ENCODE assay signal across 8 mouse cellular contexts in genomic region chr11:97404184-97404760, GRCm38 (mm10). TPM values are rescaled to one million over a fixed set of nuclear protein-coding genes. Genes with fewer than 3 reads are reported as not detected.
A peak's percentile ranks its signal among the peaks of the same experiment; 100 is the strongest.
DNase-seq lines count a peak whose midpoint lies in the region; ATAC-seq and TF ChIP-seq lines count a peak whose summit lies in the region.

No protein-coding gene starts in this region.

- H3K4me3 ChIP-seq in ES-E14 (ENCODE audit: insufficient read depth in 1 of 2, low read depth in 1 of 2, low read length in 2 of 2, poor library complexity in 1 of 2, severe bottlenecking in 1 of 2), result peak overlapping the region; percentile 81 to 86
- H3K4me3 ChIP-seq in heart, embryonic 10.5 days, result peak overlapping the region; percentile 76
- peak overlapping the region; percentile 57 for H3K4me3 ChIP-seq in stomach, embryonic 15.5 days (replicated peaks)

- H3K36me3 ChIP-seq in ES-E14 (ENCODE audit: control insufficient read depth, insufficient read depth, low read length, poor library complexity, severe bottlenecking), result no peaks in the 10 kb centered on the region
- H3K36me3 ChIP-seq in heart, embryonic 10.5 days, result no peaks in the 10 kb centered on the region
- H3K36me3 ChIP-seq in stomach, embryonic 15.5 days, result no peaks in the 10 kb centered on the region

- peak; percentile 57 for DNase-seq in cerebellum, adult 11 months
- DNase-seq in ES-E14 (ENCODE audit: low read depth, low spot score), result no peak
- DNase-seq in heart, embryonic 10.5 days (ENCODE audit: low spot score), result peak; percentile 85
- peak; percentile 68 for DNase-seq in kidney, postnatal 14 days

- H3K4me2 ChIP-seq in stomach, embryonic 15.5 days, result peak overlapping the region; percentile 100

- no peak overlapping the region for H3K27ac ChIP-seq in ES-E14 (ENCODE audit: insufficient read depth, low read depth, low read length, poor library complexity, severe bottlenecking)
- peak overlapping the region; percentile 84 for H3K27ac ChIP-seq in heart, embryonic 10.5 days
- H3K27ac ChIP-seq in stomach, embryonic 15.5 days, result peak overlapping the region; percentile 57; the same call in 1 of the 2 replicates

- ATAC-seq in cerebellum, adult (ENCODE audit: insufficient number of reproducible peaks, low FRiP score, low TSS enrichment), result no peak
- ATAC-seq in common myeloid progenitor, adult 5-6 weeks (replicated peaks; ENCODE audit: low read depth, poor library complexity, severe bottlenecking), result peak; percentile 10; the same call in 1 of the 2 replicates
- peak; percentile 16; the same call in 1 of the 2 replicates for ATAC-seq in megakaryocyte progenitor cell, adult 5-6 weeks (replicated peaks; ENCODE audit: poor library complexity)
- peak; percentile 33 for ATAC-seq in stomach, embryonic 15.5 days (ENCODE audit: insufficient read depth, low FRiP score, low read depth)

- H3K27me3 ChIP-seq in heart, embryonic 10.5 days (ENCODE audit: insufficient read depth, poor library complexity, severe bottlenecking), result peaks cover 47% of the 10 kb centered on the region
- H3K27me3 ChIP-seq in stomach, embryonic 15.5 days (replicated peaks), result peaks cover 3% of the 10 kb centered on the region; the same call in 1 of the 2 replicates

- no peaks in the 10 kb centered on the region for H3K9me3 ChIP-seq in ES-E14 (ENCODE audit: control insufficient read depth, insufficient read depth, low read depth, low read length)
- H3K9me3 ChIP-seq in heart, embryonic 10.5 days, result no peaks in the 10 kb centered on the region
- no peaks in the 10 kb centered on the region for H3K9me3 ChIP-seq in stomach, embryonic 15.5 days

- 1% methylated on average over 50 of the region's 61 CpGs for WGBS in heart, embryonic 10.5 days
- 0% methylated on average over 50 of the region's 61 CpGs for WGBS in stomach, embryonic 15.5 days

- H3K9ac ChIP-seq in ES-E14 (ENCODE audit: insufficient read depth, low read depth, low read length, poor library complexity, severe bottlenecking), result peak overlapping the region; percentile 75
- H3K9ac ChIP-seq in stomach, embryonic 15.5 days, result peak overlapping the region; percentile 56; the same call in 1 of the 2 replicates

- H3K4me1 ChIP-seq in ES-E14 (ENCODE audit: control insufficient read depth in 2 of 2, insufficient read depth in 2 of 2, low read length in 2 of 2, poor library complexity in 1 of 2), result peaks cover 7 to 21% of the 10 kb centered on the region in 2 experiments
- peaks cover 75% of the 10 kb centered on the region for H3K4me1 ChIP-seq in heart, embryonic 10.5 days
- H3K4me1 ChIP-seq in stomach, embryonic 15.5 days, result peaks cover 40% of the 10 kb centered on the region

- in situ Hi-C loops in ES-E14 (cut with MboI; ENCODE audit: low sequenced_read_pairs in 2 of 2, unreplicated experiment in 2 of 2), result no loop called here

TF ChIP-seq in ES-E14, 5 proteins besides CTCF, POLR2A, EP300 and RAD21:
- TF ChIP-seq HCFC1 (IDR thresholded peaks at IDR 0.05; ENCODE audit: borderline replicate concordance, insufficient read depth, low read length) (no peak), ZNF384 (IDR thresholded peaks at IDR 0.05; ENCODE audit: low read depth, low read length) (no peak), CHD2 (IDR thresholded peaks at IDR 0.05; ENCODE audit: low read depth, low read length) (no peak), MAFK (IDR thresholded peaks at IDR 0.05; ENCODE audit: insufficient read depth, low read depth, low read length) (no peak), ZC3H11A (IDR thresholded peaks at IDR 0.05; ENCODE audit: borderline replicate concordance, low read depth, low read length) (no peak)

RNA-seq across cellular contexts. Expression of gene Arhgap23, which starts 11.1 kb away (rescaled TPM):
- 22.6 and 26.3 TPM in 2 replicates for total RNA-seq in ES-E14 (2012; rRNA removed)
- 6.2 and 9.6 TPM in 2 replicates for total RNA-seq in common myeloid progenitor, adult 5-6 weeks (2017)
- 6.8 and 7.8 TPM in 2 replicates for polyA plus RNA-seq in heart, embryonic 10.5 days (2016; fragmentation: Nextera tagmentation; extraction: Ambion mirVana)
- 6.3 and 8.0 TPM in 2 replicates for total RNA-seq in megakaryocyte progenitor cell, adult 5-6 weeks (2015)
- total RNA-seq in megakaryocyte progenitor cell, adult 5-6 weeks (2017), result 5.6 and 6.1 TPM in 2 replicates
- 6.1 and 6.2 TPM in 2 replicates for polyA plus RNA-seq in stomach, embryonic 15.5 days (2015; fragmentation: Nextera tagmentation; extraction: Ambion mirVana)

RNA-seq across cellular contexts. Expression of gene Socs7, which starts 41.9 kb away (rescaled TPM):
- total RNA-seq in ES-E14 (2012; rRNA removed), result 14.3 and 14.5 TPM in 2 replicates
- total RNA-seq in common myeloid progenitor, adult 5-6 weeks (2017), result 14.2 and 16.1 TPM in 2 replicates
- 3.2 and 3.4 TPM in 2 replicates for polyA plus RNA-seq in heart, embryonic 10.5 days (2016; fragmentation: Nextera tagmentation; extraction: Ambion mirVana)
- 5.3 and 7.2 TPM in 2 replicates for total RNA-seq in megakaryocyte progenitor cell, adult 5-6 weeks (2015)
- 10.2 and 11.0 TPM in 2 replicates for total RNA-seq in megakaryocyte progenitor cell, adult 5-6 weeks (2017)
- 3.4 and 3.8 TPM in 2 replicates for polyA plus RNA-seq in stomach, embryonic 15.5 days (2015; fragmentation: Nextera tagmentation; extraction: Ambion mirVana)

RNA-seq across cellular contexts. Expression of gene Gpr179, which starts 52.4 kb away (rescaled TPM):
- total RNA-seq in ES-E14 (2012; rRNA removed), result 0.31 and 0.53 TPM in 2 replicates
- total RNA-seq in common myeloid progenitor, adult 5-6 weeks (2017), result not detected in 2 replicates
- polyA plus RNA-seq in heart, embryonic 10.5 days (2016; fragmentation: Nextera tagmentation; extraction: Ambion mirVana), result 0.04 and 0.12 TPM in 2 replicates
- total RNA-seq in megakaryocyte progenitor cell, adult 5-6 weeks (2015), result 0.02 and 0.05 TPM in 2 replicates
- 0.10 TPM in 1 of 2 replicates, not detected in the other for total RNA-seq in megakaryocyte progenitor cell, adult 5-6 weeks (2017)
- polyA plus RNA-seq in stomach, embryonic 15.5 days (2015; fragmentation: Nextera tagmentation; extraction: Ambion mirVana), result 0.19 and 0.21 TPM in 2 replicates
